Mouse (Mus musculus) neural tube, embryonic 10.5 days (tissue): ENCODE measurements around the gene Hoxb2.

Source experiments
- DNase-seq: peaks from one replicate; pipeline ENCODE4 v3.0.0-alpha.2; 2017; ENCODE audit warnings: low spot score; ENCODE audit errors: extremely low spot score

Hoxb2 gene

DNA sequence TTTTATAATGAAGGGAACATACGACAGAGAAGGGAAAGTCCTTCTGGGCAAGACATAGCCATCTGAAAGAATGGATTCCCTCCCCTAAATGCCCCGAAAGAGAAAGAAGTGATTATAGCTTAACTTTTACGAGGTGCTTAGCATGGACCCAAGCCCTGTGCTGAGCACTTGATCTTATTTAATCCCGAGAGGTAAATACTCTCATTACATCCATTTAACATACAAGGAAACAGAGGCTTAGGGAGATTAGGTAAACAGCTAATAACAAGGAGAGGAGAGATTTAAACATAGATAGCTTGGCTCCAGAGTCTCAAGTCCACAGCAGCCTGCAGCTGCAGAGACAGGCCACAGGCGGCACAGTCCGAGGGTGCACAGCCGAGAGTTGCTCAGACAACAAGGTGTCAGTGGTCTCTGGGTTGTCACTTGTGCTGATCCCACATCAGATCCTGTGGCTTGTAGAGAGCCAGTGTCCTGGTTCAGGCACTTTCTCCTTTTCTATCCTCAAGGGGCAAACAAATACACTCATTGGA, 47.5 kb downstream of the Hoxb2 start:
- no peak for DNase-seq

DNA sequence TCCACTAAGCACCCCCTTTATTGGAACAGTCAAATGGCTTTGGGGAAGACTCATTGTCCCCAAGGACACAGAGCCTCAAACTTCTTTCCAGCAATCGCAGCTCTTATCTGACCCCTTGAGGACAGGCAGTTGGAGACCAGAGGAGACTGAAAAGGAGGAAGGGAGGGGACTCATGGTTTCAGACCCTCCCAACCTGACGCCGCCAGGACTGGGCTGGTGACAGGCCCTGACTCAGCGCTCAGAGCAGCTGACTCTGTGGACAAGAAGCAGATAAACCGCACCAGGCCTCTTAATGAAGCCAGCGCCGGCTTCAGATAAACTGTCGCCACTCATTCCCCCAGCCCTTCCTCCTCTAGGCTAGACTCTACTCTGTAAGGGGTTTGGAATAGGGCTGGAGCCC, 49.6 kb downstream of the Hoxb2 start:
- DNase-seq: no peak
